Mouse (Mus musculus) testis, adult 2 months (tissue): Measurements from ENCODE around the gene Tmem175. TPM values are rescaled to one million over a fixed set of nuclear protein-coding genes. Genes with fewer than 3 reads are reported as not detected.
A peak's percentile ranks its signal among the peaks of the same experiment; 100 is the strongest.

Experiments used
- H3K27ac ChIP-seq: fragments of 200-500 bp; 2 replicates; pipeline ENCODE4 v1.5.1; 2012; ENCODE audit warnings: low read depth, low read length; ENCODE audit not compliant: control insufficient read depth, insufficient read depth
- H3K27me3 ChIP-seq: fragments of 200-500 bp; 2 replicates; pipeline ENCODE4 v1.6.1; 2012; ENCODE audit warnings: mild to moderate bottlenecking, low read length, moderate library complexity; ENCODE audit not compliant: control insufficient read depth, insufficient read depth
- H3K36me3 ChIP-seq: fragments of 200-500 bp; 2 replicates; pipeline ENCODE4 v1.6.1; 2012; ENCODE audit warnings: mild to moderate bottlenecking, low read length; ENCODE audit not compliant: control insufficient read depth, insufficient read depth
- H3K4me1 ChIP-seq: fragments of 200-500 bp; 2 replicates; pipeline ENCODE4 v1.6.1; 2012; ENCODE audit warnings: low read length; ENCODE audit not compliant: control insufficient read depth, insufficient read depth
- H3K4me3 ChIP-seq: fragments of 200-500 bp; 2 replicates; pipeline ENCODE4 v1.5.1; 2012; ENCODE audit warnings: low read depth, mild to moderate bottlenecking, low read length, moderate library complexity, mixed read lengths; ENCODE audit not compliant: control insufficient read depth
- CTCF ChIP-seq: fragments of 200-500 bp; IDR thresholded peaks from 2 replicates; pipeline ENCODE4 v1.5.1; 2012; ENCODE audit warnings: low read depth, mild to moderate bottlenecking, inconsistent platforms, low read length, moderate library complexity; ENCODE audit not compliant: control insufficient read depth, insufficient read depth, insufficient replicate concordance
- POLR2A ChIP-seq: fragments of 200-500 bp; IDR thresholded peaks from 2 replicates; pipeline ENCODE4 v1.6.1; 2012; ENCODE audit warnings: low read depth, mild to moderate bottlenecking, inconsistent platforms, low read length, moderate library complexity; ENCODE audit not compliant: control insufficient read depth
- polyA plus RNA-seq: library from polyadenylated mRNA; depleted of rRNA; stranded (reverse); fragments of >200 nt; gene quantifications from 2 replicates; pipeline ENCODE4 v1.2.3, GENCODE M21; 2012; rRNA removed

The Tmem175 gene
- 128 and 145 TPM in 2 replicates for polyA plus RNA-seq

DNA sequence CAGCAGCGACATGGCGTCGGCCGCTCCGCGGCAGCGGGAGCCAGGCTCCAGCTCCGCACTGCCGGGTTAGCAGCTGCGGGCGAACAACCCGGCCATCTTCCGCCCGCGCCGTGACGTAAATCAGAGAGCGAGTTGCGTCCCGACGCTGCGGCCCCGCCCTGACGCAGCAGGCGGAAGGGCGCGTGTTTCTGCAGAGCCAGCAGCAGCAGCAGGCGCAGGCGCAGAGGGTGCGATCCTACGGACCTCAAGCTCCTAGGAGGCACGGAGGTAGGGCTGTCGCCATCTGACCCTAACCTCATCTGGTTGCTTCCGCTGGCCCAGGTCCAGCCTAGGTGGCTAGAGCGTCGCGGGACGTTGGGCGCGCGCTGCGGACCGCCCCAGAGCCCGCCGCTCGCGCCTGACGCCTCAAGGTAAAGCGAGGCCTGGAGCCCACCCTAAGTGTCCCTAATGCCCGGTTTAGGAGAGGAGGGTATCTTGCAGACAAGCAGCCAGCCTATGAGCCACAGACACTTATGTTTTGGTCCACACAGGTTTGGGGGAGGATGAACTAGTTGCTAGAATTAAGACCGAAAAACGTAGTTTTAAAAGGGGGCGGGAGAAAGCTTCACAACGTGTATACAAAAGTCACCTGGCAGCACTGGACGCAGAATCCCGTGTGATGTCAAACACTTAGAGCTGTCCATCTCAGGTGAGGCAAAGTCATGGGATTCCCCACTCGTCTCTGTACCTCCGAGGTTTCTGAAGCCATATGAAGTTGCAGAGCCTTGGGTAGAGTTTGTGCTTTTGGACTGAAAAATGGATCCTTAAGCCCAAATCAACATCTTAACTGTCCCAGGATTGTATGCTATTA, at the start of gene Tmem175, which contains the start of gene Gak:
Tmem175 (plus strand) TSS at position 137 of the 850 bp plus-strand sequence.
Gak (minus strand) TSS at position 122 of the 850 bp plus-strand sequence.
- Histone ChIP-seq H3K4me3 (peak within 1 kb of the TSS; percentile 94), H3K27ac (peak within 1 kb of the TSS; percentile 82), H3K36me3 (no peaks in the 10 kb centered on the region), H3K4me1 (no peaks in the 10 kb centered on the region; the same call in 1 of the 2 replicates), H3K27me3 (no peaks in the 10 kb centered on the region)
- TF ChIP-seq CTCF (no peak; the same call in 1 of the 2 replicates), POLR2A (peak; percentile 92)

DNA sequence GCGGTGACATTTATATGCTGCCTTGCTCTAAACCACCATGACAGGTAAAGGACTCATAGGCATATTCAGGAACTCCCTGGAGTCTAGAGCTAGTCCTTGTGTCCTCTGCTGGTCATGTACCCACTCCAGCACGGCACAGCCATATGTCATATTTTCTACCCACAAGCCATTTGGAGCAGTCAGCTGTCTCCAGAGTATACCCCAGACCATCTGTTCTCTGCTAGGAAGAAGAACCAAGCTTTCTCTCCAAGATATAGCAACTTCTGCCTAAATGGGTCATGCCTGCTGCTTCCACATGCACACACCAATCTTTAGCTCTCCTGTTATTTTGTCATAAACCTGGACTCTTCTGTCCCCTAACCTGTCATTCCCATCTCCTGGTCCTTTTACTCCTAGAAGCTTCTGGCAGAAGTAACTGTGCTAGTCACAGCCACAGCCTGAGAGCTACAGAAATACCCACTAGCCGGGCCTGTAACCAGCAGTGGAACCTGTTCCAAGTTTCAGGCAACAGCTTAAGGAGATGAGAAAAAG, 48.1 kb upstream of the Tmem175 start:
- Histone ChIP-seq H3K4me3 (no peak overlapping the region), H3K4me1 (no peaks in the 10 kb centered on the region), H3K27ac (no peak overlapping the region), H3K36me3 (peaks cover 13% of the 10 kb centered on the region), H3K27me3 (no peaks in the 10 kb centered on the region)
- TF ChIP-seq POLR2A: no peak
- no peak for TF ChIP-seq CTCF

DNA sequence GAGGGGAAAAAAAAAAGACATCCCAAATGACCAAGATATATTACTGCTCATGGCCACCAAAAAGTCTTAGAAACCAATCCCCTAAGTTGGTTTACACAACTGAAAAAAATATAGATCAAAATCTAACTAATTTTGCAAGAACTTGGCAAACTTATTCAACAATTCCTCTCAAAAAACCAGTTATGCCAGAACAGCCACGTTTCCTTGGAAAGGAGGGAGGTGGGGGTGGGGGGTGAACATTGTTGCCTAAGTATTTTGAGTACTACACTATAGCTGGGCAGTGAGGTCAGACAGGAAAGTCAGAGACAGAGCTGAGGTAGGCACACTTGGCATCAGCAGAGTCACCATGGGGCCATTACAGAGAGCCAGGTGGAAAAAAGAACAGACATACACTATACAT, 29.6 kb upstream of the Tmem175 start:
- no peak overlapping the region for H3K27ac ChIP-seq
- H3K36me3 ChIP-seq: peaks cover 4% of the 10 kb centered on the region
- no peak overlapping the region for H3K4me3 ChIP-seq
- no peaks in the 10 kb centered on the region for H3K27me3 ChIP-seq
- H3K4me1 ChIP-seq: no peaks in the 10 kb centered on the region
- no peak for TF ChIP-seq CTCF
- TF ChIP-seq POLR2A: no peak

DNA sequence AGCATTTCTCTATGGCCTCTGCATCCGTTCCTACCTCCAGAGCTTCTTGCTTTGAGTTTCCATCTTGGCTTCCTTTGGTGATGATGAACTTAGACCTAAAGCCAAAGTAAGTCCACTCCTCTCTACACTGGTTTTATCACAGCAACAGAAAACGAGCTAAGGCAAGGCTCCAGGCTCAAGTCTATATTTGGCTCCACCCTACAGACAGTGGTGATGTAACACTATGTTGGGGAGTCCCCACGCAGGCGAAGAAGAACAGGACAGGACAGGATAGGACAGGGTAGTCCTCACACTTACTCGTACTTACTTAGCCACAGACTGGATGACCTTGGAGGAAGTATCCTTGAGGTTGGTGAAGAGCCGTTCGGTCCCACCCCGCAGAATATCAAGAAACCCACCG, 27.0 kb upstream of the Tmem175 start:
- no peak overlapping the region for H3K4me3 ChIP-seq
- peaks cover 5% of the 10 kb centered on the region for H3K36me3 ChIP-seq
- H3K27ac ChIP-seq: no peak overlapping the region
- no peaks in the 10 kb centered on the region for H3K27me3 ChIP-seq
- TF ChIP-seq POLR2A (no peak), CTCF (no peak)
- no peaks in the 10 kb centered on the region for H3K4me1 ChIP-seq

DNA sequence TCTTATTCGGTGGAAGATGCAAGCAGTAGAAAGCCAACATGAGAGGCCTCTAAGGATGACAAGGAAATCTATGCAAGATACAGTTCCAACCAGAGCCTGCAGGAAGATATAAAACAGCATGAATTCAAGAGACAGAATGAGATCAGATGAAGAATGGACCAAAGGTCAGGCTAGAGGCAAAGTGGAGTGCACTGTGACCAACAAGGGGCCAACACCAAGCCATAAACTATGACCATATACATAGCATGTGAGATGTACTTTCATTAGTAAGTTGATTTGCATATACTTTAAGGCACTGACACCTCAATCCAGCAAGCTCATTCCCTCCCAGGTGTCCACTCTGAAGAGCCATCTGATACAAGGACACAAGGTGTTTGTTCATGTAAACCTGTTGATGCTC, 19.1 kb upstream of the Tmem175 start:
- no peaks in the 10 kb centered on the region for H3K4me1 ChIP-seq
- no peak overlapping the region for H3K27ac ChIP-seq
- no peak for TF ChIP-seq CTCF
- TF ChIP-seq POLR2A: no peak
- peaks cover 3% of the 10 kb centered on the region for H3K36me3 ChIP-seq
- no peaks in the 10 kb centered on the region for H3K27me3 ChIP-seq
- H3K4me3 ChIP-seq: no peak overlapping the region

DNA sequence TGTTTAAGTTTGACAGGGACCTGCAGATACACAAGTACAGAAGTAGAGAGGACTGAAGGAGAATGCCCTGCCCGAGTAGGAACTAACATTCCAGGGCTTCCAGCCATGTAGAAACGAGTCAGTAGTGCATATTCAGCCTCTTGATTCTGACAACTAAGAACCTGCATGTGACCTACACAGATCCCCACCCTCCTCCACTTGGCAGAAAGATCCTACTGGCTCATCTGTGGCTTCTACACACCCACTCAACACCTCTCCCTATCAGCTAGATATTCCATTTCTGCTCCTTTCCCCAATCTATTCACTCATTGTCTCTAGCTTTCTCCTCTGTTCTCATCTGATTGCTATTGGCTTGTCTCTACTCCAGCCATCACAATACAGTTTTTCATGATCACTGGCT, 7.7 kb upstream of the Tmem175 start:
- H3K27ac ChIP-seq: no peak overlapping the region
- TF ChIP-seq CTCF: no peak
- no peak for TF ChIP-seq POLR2A
- no peaks in the 10 kb centered on the region for H3K27me3 ChIP-seq
- no peak overlapping the region for H3K4me3 ChIP-seq
- no peaks in the 10 kb centered on the region for H3K4me1 ChIP-seq
- no peaks in the 10 kb centered on the region; the same call in 1 of the 2 replicates for H3K36me3 ChIP-seq

DNA sequence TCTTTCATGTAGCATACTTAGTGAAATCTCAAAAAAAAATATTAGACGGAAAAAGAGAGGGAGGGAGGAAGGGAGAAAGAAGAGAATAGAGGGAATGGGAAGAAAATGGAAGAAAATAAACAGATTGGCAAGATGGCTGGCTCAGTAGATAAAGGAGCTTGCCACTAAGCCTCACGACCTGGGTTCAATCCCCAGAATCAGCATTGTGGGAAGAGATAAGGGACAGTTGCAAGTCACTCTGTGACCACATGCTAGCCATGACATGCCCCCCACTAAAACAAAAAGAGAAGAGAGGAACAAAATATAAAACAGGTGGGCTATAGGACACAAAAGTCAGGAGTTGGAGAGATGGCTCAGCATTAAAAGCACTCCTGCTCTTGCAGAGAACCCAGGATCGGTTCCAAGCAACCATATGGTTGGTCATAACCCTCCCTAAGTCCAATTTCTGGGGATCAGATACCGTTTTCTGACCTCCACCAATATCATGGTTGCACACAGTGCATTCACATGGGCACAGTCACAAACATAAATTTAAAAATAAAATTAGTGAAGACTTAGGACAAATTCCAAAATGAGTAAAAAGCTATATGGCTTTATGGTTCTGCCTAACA, 3.4 kb upstream of the Tmem175 start:
- H3K36me3 ChIP-seq: no peaks in the 10 kb centered on the region; the same call in 1 of the 2 replicates
- H3K27ac ChIP-seq: no peak overlapping the region
- no peaks in the 10 kb centered on the region for H3K27me3 ChIP-seq
- H3K4me3 ChIP-seq: no peak overlapping the region
- H3K4me1 ChIP-seq: no peaks in the 10 kb centered on the region; the same call in 1 of the 2 replicates
- TF ChIP-seq CTCF (no peak), POLR2A (no peak)
